Mouse (Mus musculus) heart, adult 2 months (tissue): ENCODE data around the gene Gm10663. TPM values are rescaled to one million over a fixed set of nuclear protein-coding genes. Genes with fewer than 3 reads are reported as not detected.

ENCODE experiments used
- DNase-seq, 2 experiments: peaks; one replicate each; pipeline ENCODE4 v3.0.0; 2021
- H3K27ac ChIP-seq: fragments of 200-600 bp; 2 replicates; pipeline ENCODE4 v1.8.1; 2022
- H3K27me3 ChIP-seq: fragments of 200-500 bp; 2 replicates; pipeline ENCODE4 v1.6.1; 2012; ENCODE audit warnings: mild to moderate bottlenecking, low read length, inconsistent platforms, mixed read lengths; ENCODE audit not compliant: control insufficient read depth, insufficient read depth
- H3K36me3 ChIP-seq: fragments of 200-500 bp; 2 replicates; pipeline ENCODE4 v1.6.1; 2012; ENCODE audit warnings: low read length, inconsistent platforms; ENCODE audit not compliant: control insufficient read depth, insufficient read depth
- H3K4me1 ChIP-seq: fragments of 200-500 bp; 2 replicates; pipeline ENCODE4 v1.6.1; 2011; ENCODE audit warnings: low read length; ENCODE audit not compliant: control insufficient read depth, insufficient read depth
- H3K4me3 ChIP-seq: fragments of 200-600 bp; 2 replicates; pipeline ENCODE4 v1.8.1; 2022
- H3K79me2 ChIP-seq: fragments of 200-500 bp; replicated peaks from 2 replicates; pipeline ENCODE4 v1.6.1; 2012; ENCODE audit warnings: mild to moderate bottlenecking, inconsistent platforms, low read length, moderate library complexity, mixed read lengths; ENCODE audit not compliant: control insufficient read depth, insufficient read depth
- H3K9ac ChIP-seq: fragments of 200-500 bp; 2 replicates; pipeline ENCODE4 v1.6.1; 2012; ENCODE audit warnings: low read depth, mild to moderate bottlenecking, control low read depth, inconsistent platforms, low read length, mixed read lengths
- CTCF ChIP-seq: fragments of 200-600 bp; IDR thresholded peaks from 2 replicates; pipeline ENCODE4 v1.8.1; 2022; ENCODE audit warnings: antibody characterized with exemption, mild to moderate bottlenecking, moderate library complexity
- EP300 ChIP-seq: fragments of 200-500 bp; IDR thresholded peaks from 2 replicates; pipeline ENCODE4 v1.6.1; 2011; ENCODE audit warnings: low read depth, low read length, control low read depth; ENCODE audit not compliant: insufficient read depth
- POLR2A ChIP-seq: fragments of 200-500 bp; IDR thresholded peaks from 2 replicates; pipeline ENCODE4 v1.6.1; 2011; ENCODE audit warnings: mild to moderate bottlenecking, low read depth, low read length, control low read depth; ENCODE audit not compliant: insufficient read depth
- WGBS: fragments of 180-500 bp; shearing (Covaris S2); methylation state at CpG from one replicate; pipeline ENCODE4 v1.1.7; 2018; 5-methylcytosine and 5-hydroxymethylcytosine counted together
- intact Hi-C: fragments of 180-260 bp; cut with DNase I; formaldehyde crosslinking; loops from one replicate; pipeline ENCODE4 v1.15.1; 2025
- polyA plus RNA-seq: library from polyadenylated mRNA; depleted of rRNA; stranded (reverse); fragments of >200 nt; gene quantifications from 2 replicates; pipeline ENCODE4 v1.2.3, GENCODE M21; 2012
- total RNA-seq, 2 experiments: library from RNA; stranded (reverse); gene quantifications; 2 replicates each; pipeline ENCODE4 v1.2.3; 2021

Gm10663 gene
- total and polyA plus RNA-seq, 3 experiments, result not detected

- no peak overlapping the region for H3K9ac ChIP-seq
- H3K27ac ChIP-seq, result no peak overlapping the region
- intact Hi-C loops, result no loop called here
- TF ChIP-seq POLR2A (no peak), CTCF (no peak), EP300 (no peak)
- H3K79me2 ChIP-seq, result no peaks in the 10 kb centered on the region
- no peaks in the 10 kb centered on the region for H3K36me3 ChIP-seq
- H3K27me3 ChIP-seq, result no peaks in the 10 kb centered on the region
- 59% methylated on average over 7 of the region's 7 CpGs for WGBS
- 0 out of 2 replicates have a peak, but pooled peaks cover 1% of the 10 kb centered on the region for H3K4me1 ChIP-seq
- no peak for DNase-seq
- no peak overlapping the region for H3K4me3 ChIP-seq
These were observed 14.9 kb downstream of the Gm10663 start for GRCm38 (mm10) chr8:65089781-65090180.

GRCm38 (mm10) chr8:65097760-65098415 is 23.1 kb downstream of the Gm10663 start:
- intact Hi-C loops, result no loop called here
- TF ChIP-seq POLR2A (no peak), EP300 (no peak), CTCF (no peak)
- 53% methylated on average over 7 of the region's 7 CpGs for WGBS

GRCm38 (mm10) chr8:65099735-65100134 is 24.9 kb downstream of the Gm10663 start:
- Histone ChIP-seq H3K4me1 (no peaks in the 10 kb centered on the region), H3K9ac (no peak overlapping the region), H3K4me3 (no peak overlapping the region), H3K36me3 (no peaks in the 10 kb centered on the region), H3K79me2 (no peaks in the 10 kb centered on the region), H3K27ac (no peak overlapping the region), H3K27me3 (no peaks in the 10 kb centered on the region)
- no peak for TF ChIP-seq EP300
- 51% methylated on average over 3 of the region's 3 CpGs for WGBS
- no peak for DNase-seq
- intact Hi-C loops, result no loop called here

More at GRCm38 (mm10) chr8:65097760-65098415, 23.1 kb downstream of the Gm10663 start:
- Histone ChIP-seq H3K4me3 (no peak overlapping the region), H3K36me3 (no peaks in the 10 kb centered on the region), H3K27me3 (no peaks in the 10 kb centered on the region), H3K4me1 (no peaks in the 10 kb centered on the region), H3K27ac (no peak overlapping the region), H3K79me2 (no peaks in the 10 kb centered on the region), H3K9ac (no peak overlapping the region)
- DNase-seq, result no peak

- Histone ChIP-seq H3K36me3 (no peaks in the 10 kb centered on the region), H3K79me2 (no peaks in the 10 kb centered on the region), H3K27me3 (no peaks in the 10 kb centered on the region), H3K9ac (no peak overlapping the region), H3K4me1 (no peaks in the 10 kb centered on the region), H3K27ac (no peak overlapping the region), H3K4me3 (no peak overlapping the region)
- no peak for TF ChIP-seq POLR2A
- no peak for TF ChIP-seq CTCF
- no peak for TF ChIP-seq EP300
- DNase-seq, result no peak
- intact Hi-C loops, result no loop called here
- 87% methylated on average over 7 of the region's 7 CpGs for WGBS
These were observed 28.8 kb downstream of the Gm10663 start for GRCm38 (mm10) chr8:65103632-65104031.

- no peaks in the 10 kb centered on the region for H3K27me3 ChIP-seq
- H3K79me2 ChIP-seq, result no peaks in the 10 kb centered on the region
- TF ChIP-seq CTCF (no peak), POLR2A (no peak), EP300 (no peak)
- no peak overlapping the region for H3K4me3 ChIP-seq
- H3K36me3 ChIP-seq, result no peaks in the 10 kb centered on the region
- no peak overlapping the region for H3K27ac ChIP-seq
- no peaks in the 10 kb centered on the region for H3K4me1 ChIP-seq
- H3K9ac ChIP-seq, result no peak overlapping the region
- intact Hi-C loops, result no loop called here
- no peak for DNase-seq
- 40% methylated on average over 4 of the region's 4 CpGs for WGBS
These were observed 29.2 kb downstream of the Gm10663 start for GRCm38 (mm10) chr8:65104041-65104440.

GRCm38 (mm10) chr8:65107936-65108718 is 33.3 kb downstream of the Gm10663 start:
- no peaks in the 10 kb centered on the region for H3K79me2 ChIP-seq
- no peak for DNase-seq
- no peak overlapping the region for H3K4me3 ChIP-seq
- no peak overlapping the region for H3K9ac ChIP-seq
- TF ChIP-seq POLR2A (no peak), CTCF (no peak)
- no peaks in the 10 kb centered on the region for H3K36me3 ChIP-seq
- H3K4me1 ChIP-seq, result no peaks in the 10 kb centered on the region
- H3K27me3 ChIP-seq, result no peaks in the 10 kb centered on the region
- no peak overlapping the region for H3K27ac ChIP-seq
- WGBS, result 93% methylated on average over 25 of the region's 25 CpGs
- intact Hi-C loops, result no loop called here
